Mouse (Mus musculus) spleen, adult 2 months (tissue): Measurements from ENCODE around the gene Eng. TPM values are rescaled to one million over a fixed set of nuclear protein-coding genes. Genes with fewer than 3 reads are reported as not detected.

Experiments
- DNase-seq, 2 experiments: peaks; one replicate each; pipeline versions ENCODE4 v3.0.0 to v3.0.0-alpha.2; 2012 to 2021; ENCODE audit warnings: low spot score in 2 of 2, low read depth in 1 of 2
- H3K27ac ChIP-seq: fragments of 200-500 bp; 2 replicates; pipeline ENCODE4 v1.5.1; 2012; ENCODE audit warnings: low read length, inconsistent platforms; ENCODE audit not compliant: insufficient read depth
- H3K27me3 ChIP-seq: fragments of 200-500 bp; 2 replicates; pipeline ENCODE4 v1.6.1; 2012; ENCODE audit warnings: mild to moderate bottlenecking, moderate library complexity, low read length, inconsistent platforms; ENCODE audit not compliant: control insufficient read depth, insufficient read depth
- H3K36me3 ChIP-seq: fragments of 200-500 bp; 2 replicates; pipeline ENCODE4 v1.6.1; 2012; ENCODE audit warnings: mild to moderate bottlenecking, low read length, inconsistent platforms; ENCODE audit not compliant: control insufficient read depth, insufficient read depth
- H3K4me1 ChIP-seq: fragments of 200-500 bp; 2 replicates; pipeline ENCODE4 v1.6.1; 2011; ENCODE audit warnings: inconsistent platforms; ENCODE audit not compliant: control insufficient read depth, insufficient read depth, insufficient read length
- H3K4me3 ChIP-seq: fragments of 200-500 bp; 2 replicates; pipeline ENCODE4 v1.5.1; 2011; ENCODE audit warnings: mild to moderate bottlenecking, inconsistent platforms; ENCODE audit not compliant: insufficient read depth, insufficient read length; ENCODE audit errors: extremely low read depth
- CTCF ChIP-seq: fragments of 200-500 bp; IDR thresholded peaks from 2 replicates; pipeline ENCODE4 v1.5.1; 2011; ENCODE audit warnings: mild to moderate bottlenecking, inconsistent platforms; ENCODE audit not compliant: insufficient read depth, insufficient read length, insufficient replicate concordance; ENCODE audit errors: extremely low read depth
- POLR2A ChIP-seq: fragments of 200-500 bp; IDR thresholded peaks from 2 replicates; pipeline ENCODE4 v1.6.1; 2011; ENCODE audit warnings: low read depth, low read length, inconsistent platforms
- WGBS: fragments of 180-500 bp; shearing (Covaris S2); methylation state at CpG from one replicate; pipeline ENCODE4 v1.1.7; 2018; 5-methylcytosine and 5-hydroxymethylcytosine counted together
- polyA plus RNA-seq: library from polyadenylated mRNA; depleted of rRNA; stranded (reverse); fragments of >200 nt; gene quantifications from 2 replicates; pipeline ENCODE4 v1.2.3, GENCODE M21; 2012

The Eng gene
- polyA plus RNA-seq, 1 experiment: 132 TPM

GRCm38 (mm10) chr2:32627266-32628043 is 18.9 kb upstream of the Eng start:
- Histone ChIP-seq H3K4me3 (no peak overlapping the region), H3K36me3 (no peaks in the 10 kb centered on the region), H3K27me3 (no peaks in the 10 kb centered on the region), H3K27ac (no peak overlapping the region), H3K4me1 (no peaks in the 10 kb centered on the region)
- DNase-seq: no peak
- TF ChIP-seq CTCF (no peak), POLR2A (no peak)
- WGBS: 86% methylated on average over 20 of the region's 20 CpGs

GRCm38 (mm10) chr2:32628044-32628550 is 18.3 kb upstream of the Eng start:
- Histone ChIP-seq H3K36me3 (no peaks in the 10 kb centered on the region), H3K27ac (0 out of 2 replicates have a peak overlapping the region, but pooled peaks have one; percentile 13), H3K4me3 (no peak overlapping the region), H3K27me3 (no peaks in the 10 kb centered on the region), H3K4me1 (no peaks in the 10 kb centered on the region)
- no peak for DNase-seq
- no peak for TF ChIP-seq CTCF
- no peak for TF ChIP-seq POLR2A
- WGBS: 65% methylated on average over 4 of the region's 4 CpGs

- Histone ChIP-seq H3K27ac (0 out of 2 replicates have a peak overlapping the region, but pooled peaks have one; percentile 13), H3K4me3 (no peak overlapping the region), H3K36me3 (no peaks in the 10 kb centered on the region), H3K27me3 (no peaks in the 10 kb centered on the region), H3K4me1 (no peaks in the 10 kb centered on the region)
- DNase-seq: no peak
- 77% methylated on average over 5 of the region's 5 CpGs for WGBS
- TF ChIP-seq CTCF (no peak), POLR2A (no peak)
Measured at GRCm38 (mm10) chr2:32628729-32629128, 17.7 kb upstream of the Eng start.

- Histone ChIP-seq H3K4me1 (no peaks in the 10 kb centered on the region), H3K27me3 (no peaks in the 10 kb centered on the region), H3K27ac (no peak overlapping the region), H3K4me3 (no peak overlapping the region), H3K36me3 (no peaks in the 10 kb centered on the region)
- no peak for TF ChIP-seq POLR2A
- no peak for TF ChIP-seq CTCF
- no peak for DNase-seq
- 69% methylated on average over 9 of the region's 9 CpGs for WGBS
Measured at GRCm38 (mm10) chr2:32629276-32629976, 17.0 kb upstream of the Eng start.

GRCm38 (mm10) chr2:32630036-32630435 is 16.4 kb upstream of the Eng start:
- DNase-seq: no peak
- H3K27ac ChIP-seq: no peak overlapping the region
- no peaks in the 10 kb centered on the region for H3K36me3 ChIP-seq
- no peak overlapping the region for H3K4me3 ChIP-seq
- no peaks in the 10 kb centered on the region for H3K4me1 ChIP-seq
- WGBS: 88% methylated on average over 8 of the region's 9 CpGs
- no peaks in the 10 kb centered on the region for H3K27me3 ChIP-seq
- no peak for TF ChIP-seq POLR2A
- TF ChIP-seq CTCF: no peak

GRCm38 (mm10) chr2:32631046-32631445 is 15.3 kb upstream of the Eng start:
- TF ChIP-seq POLR2A (no peak), CTCF (no peak)
- 92% methylated on average over 10 of the region's 10 CpGs for WGBS
- no peaks in the 10 kb centered on the region for H3K36me3 ChIP-seq

More at GRCm38 (mm10) chr2:32631046-32631445, 15.3 kb upstream of the Eng start:
- no peak for DNase-seq
- no peak overlapping the region for H3K4me3 ChIP-seq
- no peaks in the 10 kb centered on the region for H3K4me1 ChIP-seq
- no peak overlapping the region for H3K27ac ChIP-seq
- no peaks in the 10 kb centered on the region for H3K27me3 ChIP-seq
